ENCODE assay signal across 14 mouse cellular contexts in genomic region chr7:128633156-128633555, GRCm38 (mm10). TPM values are rescaled to one million over a fixed set of nuclear protein-coding genes. Genes with fewer than 3 reads are reported as not detected.
DNase-seq lines count a peak whose midpoint lies in the region; ATAC-seq lines count a peak whose summit lies in the region.
"Had no signal": no experiment of that assay in that cellular context is flagged by ENCODE, and none has a peak within 500 bp of the region (broad histone marks: within the 10 kb centered on the region; RNA-seq: fewer than 3 reads in every experiment).

No protein-coding gene starts in this region.

- no peak overlapping the region for H3K9ac ChIP-seq in liver, embryonic 12.5 days
- H3K9ac ChIP-seq: lung, embryonic 15.5 days had no signal

- peak; percentile 94 for ATAC-seq in activated CD4-positive, CD25-positive, alpha-beta regulatory T cell, adult 4 months
- ATAC-seq in liver, embryonic 12.5 days = no peak
- ATAC-seq: hindbrain, postnatal 0 days had no signal

- H3K4me3 ChIP-seq in liver, embryonic 12.5 days = no peak overlapping the region
- H3K4me3 ChIP-seq: lung, embryonic 15.5 days; myocyte had no signal

- no peaks in the 10 kb centered on the region for H3K9me3 ChIP-seq in liver, embryonic 12.5 days (replicated peaks)
- H3K9me3 ChIP-seq: lung, embryonic 15.5 days had no signal

- DNase-seq in A20 (ENCODE audit: low read depth, low spot score) = peak; percentile 93
- peak; percentile 65 to 78 for DNase-seq in B cell, adult 2 months
- DNase-seq in natural killer cell, adult 2 months (ENCODE audit: low spot score in 2 of 2) = peak; percentile 44 to 71
- no peak for DNase-seq in cerebellum, adult 9-11 months
- no peak for DNase-seq in gastrocnemius, postnatal 10 days
- DNase-seq: cerebellum, postnatal 10 days; kidney, postnatal 10 days; layer of hippocampus, adult 9-11 months had no signal

- no peak overlapping the region for H3K4me2 ChIP-seq in liver, embryonic 12.5 days
- H3K4me2 ChIP-seq: lung, embryonic 15.5 days; midbrain, embryonic 11.5 days had no signal

- H3K27ac ChIP-seq in liver, embryonic 12.5 days = no peak overlapping the region
- H3K27ac ChIP-seq: hindbrain, postnatal 0 days; lung, embryonic 15.5 days had no signal

- peaks cover 16% of the 10 kb centered on the region; the same call in 1 of the 2 replicates for H3K4me1 ChIP-seq in liver, embryonic 12.5 days
- H3K4me1 ChIP-seq: lung, embryonic 15.5 days had no signal

- no peaks in the 10 kb centered on the region for H3K36me3 ChIP-seq in liver, embryonic 12.5 days
- H3K36me3 ChIP-seq: lung, embryonic 15.5 days had no signal

- 30% methylated on average over 4 of the region's 4 CpGs for WGBS in liver, embryonic 12.5 days (ENCODE audit: insufficient replicate concordance)

- no peaks in the 10 kb centered on the region for H3K27me3 ChIP-seq in liver, embryonic 12.5 days (replicated peaks)
- H3K27me3 ChIP-seq: lung, embryonic 15.5 days had no signal

RNA-seq across cellular contexts. Expression of gene Inpp5f, which starts 22.0 kb away (rescaled TPM):
- polyA plus RNA-seq in activated CD4-positive, CD25-positive, alpha-beta regulatory T cell, adult 4 months (2017; shearing (Covaris generic)) = 10 to 100 TPM; 46.7 to 50.3 TPM
- 9.3 and 10.2 TPM in 2 replicates for polyA plus RNA-seq in liver, embryonic 12.5 days (2016; fragmentation: Nextera tagmentation; extraction: Ambion mirVana)
- total RNA-seq in gastrocnemius, postnatal 10 days (2021) = 1 to 10 TPM; 5.0 to 7.2 TPM

Comparison
In these comparisons a context has a peak if more than half of its experiments do, and no peak if none do; other contexts are left out.
1. DNase-seq: peak in A20 (single experiment), B cell, adult 2 months (2 of 2) and natural killer cell, adult 2 months (2 of 2); none in cerebellum, adult 9-11 months (single experiment) and gastrocnemius, postnatal 10 days (single experiment).